Mouse (Mus musculus): ENCODE data around the gene Gm21874. TPM values are rescaled to one million over a fixed set of nuclear protein-coding genes. Genes with fewer than 3 reads are reported as not detected.

The Gm21874 gene
- polyA plus RNA-seq (2014; fragmentation: Illumina TruSeq; extraction: RNeasy Lipid Tissue Mini Kit (QIAGEN cat#74804); ENCODE audit: low read depth, low replicate concordance), result not detected

DNA sequence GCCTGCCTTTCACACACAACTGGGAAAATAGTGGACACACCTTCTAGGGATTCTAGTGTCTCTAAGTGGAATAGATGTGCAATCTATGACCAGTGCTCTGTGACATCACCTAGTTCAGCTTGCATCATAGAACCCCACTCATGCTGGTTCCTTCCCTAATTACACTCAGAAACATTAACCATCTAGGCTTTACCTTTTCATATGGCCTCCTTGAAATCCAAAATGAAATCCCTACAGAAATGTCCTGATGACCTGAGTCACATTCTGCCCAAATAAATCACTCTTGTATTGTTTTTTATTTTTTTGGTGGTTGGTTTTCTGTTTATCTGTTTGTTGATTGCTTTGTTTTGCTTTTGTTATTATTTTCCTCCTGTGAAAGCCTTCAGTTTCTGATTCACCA is at the start of gene Gm21874:
TSS of gene Gm21874 (minus strand) at position 101 of the 400 bp plus-strand sequence.

Other genes starting within 250 kb of the Gm21874 start
- not detected for gene Gm21721, start 214.0 kb downstream of the Gm21874 start, polyA plus RNA-seq (2014; fragmentation: Illumina TruSeq; extraction: RNeasy Lipid Tissue Mini Kit (QIAGEN cat#74804); ENCODE audit: low read depth, low replicate concordance)
- gene Gm21812, start 69.0 kb downstream of the Gm21874 start, polyA plus RNA-seq (2014; fragmentation: Illumina TruSeq; extraction: RNeasy Lipid Tissue Mini Kit (QIAGEN cat#74804); ENCODE audit: low read depth, low replicate concordance), result not detected